Mouse (Mus musculus) heart, embryonic 11.5 days (tissue): ENCODE measurements at regions not wholly inside any gene's neighbourhood (a gene's known extent, or its start where the extent isn't known, plus 50 kb on each side); places are given as distances from the start of the nearest gene placed in this dataset.

Experiments used
- ATAC-seq: fragments of 200-750 bp; cut with Nextera tagmentation; replicated peaks from 2 replicates; pipeline ENCODE4 v1.8.0; 2017; ENCODE audit warnings: moderate library complexity; ENCODE audit not compliant: insufficient number of reproducible peaks, low FRiP score, low TSS enrichment
- H3K27ac ChIP-seq: fragments of 300-500 bp; sonication (generic); 2 replicates; pipeline ENCODE4 v1.5.1; 2014; ENCODE audit warnings: mild to moderate bottlenecking, low read depth, low read length
- H3K27me3 ChIP-seq: fragments of 300-500 bp; sonication (generic); 2 replicates; pipeline ENCODE4 v1.6.1; 2014; ENCODE audit warnings: mild to moderate bottlenecking, low read length, mixed read lengths; ENCODE audit not compliant: control insufficient read depth, insufficient read depth
- H3K36me3 ChIP-seq: fragments of 300-500 bp; sonication (generic); 2 replicates; pipeline ENCODE4 v1.6.1; 2014; ENCODE audit warnings: mild to moderate bottlenecking, low read length, moderate library complexity, mixed read lengths; ENCODE audit not compliant: control insufficient read depth, insufficient read depth
- H3K4me1 ChIP-seq: fragments of 300-500 bp; sonication (generic); 2 replicates; pipeline ENCODE4 v1.6.1; 2014; ENCODE audit warnings: low read length; ENCODE audit not compliant: control insufficient read depth, insufficient read depth
- H3K4me2 ChIP-seq: fragments of 300-500 bp; sonication (generic); 2 replicates; pipeline ENCODE4 v1.6.1; 2014; ENCODE audit warnings: mild to moderate bottlenecking, moderate library complexity
- H3K4me3 ChIP-seq: fragments of 300-500 bp; sonication (generic); 2 replicates; pipeline ENCODE4 v1.5.1; 2014; ENCODE audit warnings: low read depth, low read length
- H3K9ac ChIP-seq: fragments of 300-500 bp; sonication (generic); 2 replicates; pipeline ENCODE4 v1.6.1; 2014; ENCODE audit warnings: mild to moderate bottlenecking, low read depth, low read length, moderate library complexity
- H3K9me3 ChIP-seq: fragments of 300-500 bp; sonication (generic); replicated peaks from 2 replicates; pipeline ENCODE4 v1.6.1; 2016; ENCODE audit warnings: low read length; ENCODE audit not compliant: control insufficient read depth
- WGBS: fragments of 180-500 bp; shearing (Covaris S2); extraction: QIAGEN DNeasy Blood & Tissue Kit; methylation state at CpG from one replicate; pipeline ENCODE4 v1.1.7; 2014; ENCODE audit not compliant: insufficient replicate concordance; 5-methylcytosine and 5-hydroxymethylcytosine counted together

- Histone ChIP-seq H3K4me3 (no peak overlapping the region), H3K4me2 (no peak overlapping the region), H3K4me1 (no peaks in the 10 kb centered on the region), H3K36me3 (no peaks in the 10 kb centered on the region), H3K27me3 (no peaks in the 10 kb centered on the region), H3K9me3 (no peaks in the 10 kb centered on the region), H3K9ac (no peak overlapping the region), H3K27ac (no peak overlapping the region)
- ATAC-seq: no peak
- 64% methylated on average over 3 of the region's 3 CpGs for WGBS
Observed at GRCm38 (mm10) chr14:16136187-16136586, 112.9 kb upstream of the Ngly1 start.

- Histone ChIP-seq H3K4me3 (no peak overlapping the region), H3K9ac (no peak overlapping the region), H3K36me3 (no peaks in the 10 kb centered on the region), H3K27me3 (no peaks in the 10 kb centered on the region), H3K9me3 (no peaks in the 10 kb centered on the region), H3K4me1 (no peaks in the 10 kb centered on the region), H3K27ac (no peak overlapping the region), H3K4me2 (no peak overlapping the region)
- ATAC-seq: no peak
- WGBS: 81% methylated on average over 5 of the region's 5 CpGs
Observed at GRCm38 (mm10) chr14:16144299-16144698, 104.8 kb upstream of the Ngly1 start.

GRCm38 (mm10) chr14:16146811-16147210 lies 102.3 kb upstream of the Ngly1 start:
- no peaks in the 10 kb centered on the region for H3K4me1 ChIP-seq
- H3K27me3 ChIP-seq: no peaks in the 10 kb centered on the region
- no peaks in the 10 kb centered on the region for H3K36me3 ChIP-seq
- H3K4me3 ChIP-seq: no peak overlapping the region
- H3K27ac ChIP-seq: no peak overlapping the region
- no peak for ATAC-seq
- no peaks in the 10 kb centered on the region for H3K9me3 ChIP-seq
- H3K9ac ChIP-seq: no peak overlapping the region
- 67% methylated on average over 4 of the region's 4 CpGs for WGBS
- H3K4me2 ChIP-seq: no peak overlapping the region

- Histone ChIP-seq H3K9ac (no peak overlapping the region), H3K9me3 (no peaks in the 10 kb centered on the region), H3K4me2 (no peak overlapping the region), H3K27ac (no peak overlapping the region), H3K36me3 (no peaks in the 10 kb centered on the region), H3K27me3 (no peaks in the 10 kb centered on the region), H3K4me3 (no peak overlapping the region), H3K4me1 (no peaks in the 10 kb centered on the region)
- ATAC-seq: no peak
- 81% methylated on average over 3 of the region's 3 CpGs for WGBS
Observed at GRCm38 (mm10) chr14:16151815-16152214, 97.3 kb upstream of the Ngly1 start.

GRCm38 (mm10) chr14:16152702-16153101 lies 96.4 kb upstream of the Ngly1 start:
- Histone ChIP-seq H3K36me3 (no peaks in the 10 kb centered on the region), H3K9ac (no peak overlapping the region), H3K27me3 (no peaks in the 10 kb centered on the region), H3K4me3 (no peak overlapping the region), H3K4me2 (no peak overlapping the region), H3K27ac (no peak overlapping the region), H3K9me3 (no peaks in the 10 kb centered on the region), H3K4me1 (no peaks in the 10 kb centered on the region)
- 63% methylated on average over 3 of the region's 3 CpGs for WGBS
- ATAC-seq: no peak

- Histone ChIP-seq H3K27ac (no peak overlapping the region), H3K4me1 (no peaks in the 10 kb centered on the region), H3K27me3 (no peaks in the 10 kb centered on the region), H3K9ac (no peak overlapping the region), H3K9me3 (no peaks in the 10 kb centered on the region), H3K4me2 (no peak overlapping the region), H3K36me3 (no peaks in the 10 kb centered on the region), H3K4me3 (no peak overlapping the region)
- ATAC-seq: no peak
- 41% methylated on average over 1 of the region's 1 CpGs for WGBS
Observed at GRCm38 (mm10) chr14:16155106-16155505, 94.0 kb upstream of the Ngly1 start.

- Histone ChIP-seq H3K4me3 (no peak overlapping the region), H3K27ac (no peak overlapping the region), H3K27me3 (no peaks in the 10 kb centered on the region), H3K36me3 (no peaks in the 10 kb centered on the region), H3K4me2 (no peak overlapping the region), H3K4me1 (no peaks in the 10 kb centered on the region), H3K9me3 (no peaks in the 10 kb centered on the region), H3K9ac (no peak overlapping the region)
- ATAC-seq: no peak
- 59% methylated on average over 1 of the region's 1 CpGs for WGBS
Observed at GRCm38 (mm10) chr14:16170226-16170625, 78.9 kb upstream of the Ngly1 start.

- WGBS: 53% methylated on average over 3 of the region's 3 CpGs
- no peaks in the 10 kb centered on the region for H3K36me3 ChIP-seq
- H3K9ac ChIP-seq: no peak overlapping the region
- no peak overlapping the region for H3K4me3 ChIP-seq
- H3K9me3 ChIP-seq: no peaks in the 10 kb centered on the region
- H3K4me2 ChIP-seq: no peak overlapping the region
- H3K27me3 ChIP-seq: no peaks in the 10 kb centered on the region
- no peak for ATAC-seq
- no peak overlapping the region for H3K27ac ChIP-seq
- H3K4me1 ChIP-seq: no peaks in the 10 kb centered on the region
Observed at GRCm38 (mm10) chr14:16172261-16172660, 76.8 kb upstream of the Ngly1 start.

GRCm38 (mm10) chr14:16173292-16173691 lies 75.8 kb upstream of the Ngly1 start:
- Histone ChIP-seq H3K4me3 (no peak overlapping the region), H3K4me2 (no peak overlapping the region), H3K9me3 (no peaks in the 10 kb centered on the region), H3K9ac (no peak overlapping the region), H3K4me1 (no peaks in the 10 kb centered on the region), H3K36me3 (no peaks in the 10 kb centered on the region), H3K27me3 (no peaks in the 10 kb centered on the region), H3K27ac (no peak overlapping the region)
- WGBS: 62% methylated on average over 3 of the region's 3 CpGs
- no peak for ATAC-seq
